Mouse (Mus musculus) adrenal gland, postnatal 4 days (tissue): ENCODE results near the gene Ssu2. TPM values are rescaled to one million over a fixed set of nuclear protein-coding genes. Genes with fewer than 3 reads are reported as not detected.

Experiments used
- DNase-seq, 2 experiments: peaks; one replicate each; pipeline ENCODE4 v3.0.0; 2021 to 2022; ENCODE audit warnings: low spot score in 2 of 2, mixed read lengths in 2 of 2
- total RNA-seq, 2 experiments: library from RNA; stranded (reverse); gene quantifications; 2 replicates each; pipeline ENCODE4 v1.2.3; 2021

The Ssu2 gene
- total RNA-seq, 2 experiments from 2014 or later, result 2.2 TPM

GRCm38 (mm10) chr6:112350452-112350851, 37.4 kb downstream of the Ssu2 start:
- no peak for DNase-seq

- no peak for DNase-seq
Observed at GRCm38 (mm10) chr6:112339016-112339415, 48.8 kb downstream of the Ssu2 start.

- DNase-seq, result no peak
Observed at GRCm38 (mm10) chr6:112337667-112338066, 50.2 kb downstream of the Ssu2 start.

GRCm38 (mm10) chr6:112333930-112334329, 53.9 kb downstream of the Ssu2 start:
- no peak for DNase-seq

GRCm38 (mm10) chr6:112331223-112331598, 56.6 kb downstream of the Ssu2 start:
- DNase-seq, result no peak

GRCm38 (mm10) chr6:112330520-112331222, 57.2 kb downstream of the Ssu2 start:
- DNase-seq, result no peak

- DNase-seq, result no peak
Observed at GRCm38 (mm10) chr6:112327793-112328192, 60.0 kb downstream of the Ssu2 start.

- no peak for DNase-seq
Observed at GRCm38 (mm10) chr6:112325213-112325612, 62.6 kb downstream of the Ssu2 start.

- DNase-seq, result no peak
Observed at GRCm38 (mm10) chr6:112322916-112323315, 64.9 kb downstream of the Ssu2 start.

GRCm38 (mm10) chr6:112320679-112321078, 67.1 kb downstream of the Ssu2 start:
- DNase-seq, result no peak

GRCm38 (mm10) chr6:112319449-112319848, 68.4 kb downstream of the Ssu2 start:
- no peak for DNase-seq

GRCm38 (mm10) chr6:112311385-112311784, 76.4 kb downstream of the Ssu2 start:
- DNase-seq, result no peak

- no peak for DNase-seq
Observed at GRCm38 (mm10) chr6:112309330-112309938, 78.4 kb downstream of the Ssu2 start.

Other genes starting within 250 kb of the Ssu2 start
- gene Lmcd1, start 114.3 kb downstream of the Ssu2 start, total RNA-seq, result 10 to 100 TPM; 12.1 to 15.9 TPM
- 1 to 10 TPM; 2.8 to 7.4 TPM for gene Cav3, start 71.5 kb upstream of the Ssu2 start, total RNA-seq
- 10 to 100 TPM; 53.4 to 66.5 TPM for gene Oxtr, start 101.9 kb upstream of the Ssu2 start, total RNA-seq